Mouse (Mus musculus) cerebellum, postnatal 25 days (tissue): ENCODE data around the gene Slc12a5.

ENCODE experiments used
- DNase-seq, 2 experiments: peaks; one replicate each; pipeline ENCODE4 v3.0.0; 2021; ENCODE audit warnings: mixed read lengths in 2 of 2

Slc12a5 gene

GRCm38 (mm10) chr2:164960716-164961441 is at the start of gene Slc12a5:
Slc12a5 (plus strand) TSS chr2:164960802.
- peak; percentile 87 to 91 for DNase-seq

DNA sequence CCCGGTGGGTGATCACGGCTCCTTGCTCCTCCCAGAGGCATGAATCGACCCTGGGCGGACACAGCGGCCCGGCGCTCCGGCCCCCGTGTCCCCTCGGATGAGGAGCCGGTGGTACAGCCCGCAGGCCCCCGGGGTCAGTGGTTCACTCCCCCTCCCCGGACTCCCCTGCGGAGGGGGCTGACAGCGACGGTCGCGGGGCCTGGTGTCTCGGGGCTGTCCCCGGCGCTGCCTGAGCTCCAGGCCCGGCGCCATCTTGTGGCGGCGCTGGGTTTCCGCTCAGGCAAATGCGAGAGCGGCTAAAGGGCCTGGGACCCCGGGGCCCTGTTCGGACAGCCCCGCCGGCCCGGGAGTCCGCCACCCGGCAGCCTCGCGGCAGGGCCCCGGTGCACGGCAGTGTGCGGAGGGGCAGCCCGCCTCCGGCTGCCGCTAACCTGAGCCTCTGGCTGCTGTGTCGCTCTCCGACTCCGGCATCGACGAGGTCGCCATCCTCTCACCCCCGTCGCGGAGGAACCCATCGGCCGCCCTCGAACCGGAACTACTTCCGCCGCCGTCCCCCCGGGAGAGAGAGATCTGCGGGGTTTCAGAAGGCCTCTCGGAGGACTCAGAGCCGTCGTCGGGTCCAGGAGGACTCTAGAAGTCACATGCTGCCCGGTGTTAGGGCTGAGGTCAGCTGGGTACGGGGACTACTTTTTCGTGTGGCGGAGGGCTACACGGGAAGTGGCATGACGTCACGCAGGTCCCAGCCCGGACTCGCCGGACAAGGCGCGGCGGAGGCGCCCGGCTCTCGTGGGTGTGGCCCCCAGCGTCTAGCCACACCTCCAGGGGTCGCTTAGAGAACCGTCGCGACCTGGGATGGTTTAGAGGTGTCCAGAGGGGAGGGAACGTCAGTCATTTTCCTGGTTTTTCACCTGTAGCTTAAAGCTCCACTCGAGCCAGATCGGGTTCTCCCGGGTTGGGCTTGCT is 49.2 kb upstream of the Slc12a5 start, which contains the start of gene Zfp335:
Zfp335 (minus strand) TSS at position 672 of the 963 bp plus-strand sequence.
- DNase-seq: peak; percentile 96 to 97

DNA sequence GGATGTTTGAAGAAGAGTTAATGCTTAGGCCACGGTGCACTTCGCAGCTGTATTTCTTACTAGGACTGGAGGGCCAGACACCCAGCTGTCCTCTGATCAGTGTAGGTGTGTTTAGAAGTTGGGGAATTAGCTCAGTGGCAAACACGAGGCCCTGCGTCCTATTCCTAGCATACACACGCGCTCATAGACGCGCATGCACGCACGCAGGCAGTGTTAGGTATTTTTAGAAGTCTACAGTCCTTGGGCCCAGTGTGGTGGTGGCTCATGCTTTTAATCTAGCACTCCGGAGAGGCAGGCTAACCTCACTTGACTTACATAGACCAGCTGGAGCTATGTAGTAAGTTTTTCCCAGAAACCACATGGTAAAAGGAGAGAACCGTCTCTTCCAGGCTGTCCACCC is 48.5 kb upstream of the Slc12a5 start:
- peak in 1 of 2 experiments; percentile 43 for DNase-seq

GRCm38 (mm10) chr2:164912749-164913427 is 47.7 kb upstream of the Slc12a5 start:
- no peak for DNase-seq

DNA sequence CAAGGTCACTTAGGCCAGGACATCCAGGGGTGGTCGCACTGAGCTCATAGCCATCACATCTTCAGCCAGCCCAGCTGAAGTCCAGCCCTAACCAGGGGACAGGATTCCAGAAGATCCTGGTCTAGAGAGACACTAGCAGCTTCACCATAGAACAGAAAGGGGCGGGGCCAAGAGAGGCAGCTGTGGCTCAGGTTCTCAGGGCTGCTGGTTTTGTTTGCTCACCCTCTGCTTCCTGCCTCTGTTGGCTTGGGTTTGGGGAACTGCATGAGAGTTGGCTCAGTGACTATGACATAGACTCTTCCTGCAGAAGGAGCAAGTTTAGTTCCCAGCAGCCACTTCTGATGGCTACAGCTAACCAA is 47.2 kb upstream of the Slc12a5 start:
- DNase-seq: peak in 1 of 2 experiments; percentile 33

GRCm38 (mm10) chr2:164916820-164917219 is 43.8 kb upstream of the Slc12a5 start:
- DNase-seq: no peak

- no peak for DNase-seq
Observed at GRCm38 (mm10) chr2:164917371-164917770, 43.2 kb upstream of the Slc12a5 start.

DNA sequence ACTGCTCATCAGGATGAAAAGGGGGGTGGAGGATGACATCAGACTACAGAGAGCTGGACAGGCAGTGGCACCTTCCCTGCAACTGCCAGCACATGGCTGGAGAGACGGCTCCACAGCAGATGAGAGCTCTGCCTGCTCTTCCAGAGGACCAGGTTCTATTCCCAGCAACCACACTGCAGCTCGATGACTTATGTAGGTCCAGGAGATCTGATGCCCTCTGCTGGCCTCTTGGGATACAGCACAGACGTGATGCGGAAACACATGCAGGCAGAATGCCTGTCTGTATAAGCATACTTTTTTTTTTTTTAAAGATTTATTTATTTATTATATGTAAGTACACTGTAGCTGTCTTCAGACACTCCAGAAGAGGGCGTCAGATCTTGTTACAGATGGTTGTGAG is 42.3 kb upstream of the Slc12a5 start:
- peak in 1 of 2 experiments; percentile 59 for DNase-seq

DNA sequence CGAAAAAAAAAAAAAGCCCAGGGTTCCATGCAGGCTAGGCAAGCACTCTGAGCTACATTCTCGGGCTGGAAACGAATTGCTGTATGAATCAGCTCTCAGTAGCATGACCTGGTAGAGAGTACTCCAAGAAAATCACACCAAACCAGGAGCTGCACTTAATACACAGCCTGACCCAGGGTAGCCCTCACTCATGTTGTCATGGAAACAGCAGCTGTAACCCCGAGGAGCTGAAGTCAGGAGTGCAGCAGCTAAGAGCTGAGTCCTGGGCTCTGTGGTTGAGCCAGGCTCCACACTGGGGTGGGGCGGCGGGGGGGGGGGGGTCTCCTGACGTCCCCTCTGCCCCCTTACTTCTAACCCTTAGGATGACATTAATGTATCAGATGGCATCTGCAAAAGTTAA is 38.6 kb upstream of the Slc12a5 start:
- DNase-seq: no peak

GRCm38 (mm10) chr2:164923291-164923690 is 37.3 kb upstream of the Slc12a5 start:
- no peak for DNase-seq

- peak; percentile 95 to 96 for DNase-seq
Observed at GRCm38 (mm10) chr2:164924100-164924857, 36.3 kb upstream of the Slc12a5 start.

- DNase-seq: no peak
Observed at GRCm38 (mm10) chr2:164930706-164931581, 29.7 kb upstream of the Slc12a5 start.

DNA sequence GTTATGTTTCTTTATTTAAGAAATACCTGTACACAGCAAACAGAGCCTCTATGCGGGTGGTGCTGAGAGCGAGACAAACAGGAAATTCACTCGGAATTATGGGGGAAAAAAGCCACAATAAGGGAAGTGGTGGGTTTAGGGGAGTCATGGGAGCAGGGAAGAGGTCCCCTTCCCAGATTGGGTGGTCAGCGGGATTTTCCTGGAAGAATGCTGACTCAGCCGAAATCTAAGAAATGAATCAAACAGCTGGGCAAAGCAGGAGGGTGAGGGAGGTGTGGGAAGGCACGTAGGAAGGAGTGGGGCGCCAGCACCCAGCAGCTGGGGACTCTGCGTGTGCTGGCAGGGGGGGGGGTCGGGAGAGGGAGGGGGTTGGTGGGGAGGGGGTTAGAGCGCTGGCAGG is 27.1 kb upstream of the Slc12a5 start:
- DNase-seq: no peak

DNA sequence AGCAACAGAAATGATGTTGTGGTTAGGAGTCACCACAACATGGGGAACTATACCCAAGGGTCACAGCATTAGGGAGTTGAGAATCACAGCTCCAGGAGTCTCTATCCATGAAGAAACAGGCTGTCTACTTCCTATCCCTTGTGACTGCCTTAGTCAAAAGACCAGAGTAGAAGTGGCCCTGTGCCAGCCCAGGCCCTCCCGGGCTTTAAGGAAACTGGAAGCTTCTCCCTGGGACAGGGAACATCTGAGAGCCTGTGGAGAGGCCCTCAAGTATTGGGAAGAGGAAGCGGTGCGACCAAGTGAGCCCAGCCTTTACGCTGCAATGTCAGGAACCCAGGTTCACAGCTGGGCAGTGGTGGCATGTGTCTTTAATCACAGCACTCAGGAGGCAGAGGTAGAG is 24.6 kb upstream of the Slc12a5 start:
- no peak for DNase-seq

- DNase-seq: peak; percentile 84
Observed at GRCm38 (mm10) chr2:164938146-164939091, 22.2 kb upstream of the Slc12a5 start.

- DNase-seq: peak in 1 of 2 experiments; percentile 62
Observed at GRCm38 (mm10) chr2:164939106-164939505, 21.5 kb upstream of the Slc12a5 start.

- no peak for DNase-seq
Observed at GRCm38 (mm10) chr2:164940140-164940830, 20.3 kb upstream of the Slc12a5 start, which contains the start of gene Mmp9. Mmp9 (plus strand) TSS chr2:164940780.

- DNase-seq: no peak
Observed at GRCm38 (mm10) chr2:164942692-164943290, 17.8 kb upstream of the Slc12a5 start.

- DNase-seq: no peak
Observed at GRCm38 (mm10) chr2:164947506-164947905, 13.1 kb upstream of the Slc12a5 start.
